Mouse (Mus musculus) ES-Bruce4 (cell line): ENCODE data around the gene Gas6. TPM values are rescaled to one million over a fixed set of nuclear protein-coding genes. Genes with fewer than 3 reads are reported as not detected.

Experiments used
- H3K27ac ChIP-seq: 2 replicates; pipeline ENCODE4 v1.5.1; 2012; ENCODE audit warnings: low read length, inconsistent platforms; ENCODE audit not compliant: insufficient read depth
- H3K27me3 ChIP-seq: 2 replicates; pipeline ENCODE4 v1.6.1; 2012; ENCODE audit warnings: mild to moderate bottlenecking, low read length, inconsistent platforms; ENCODE audit not compliant: control insufficient read depth, poor library complexity, insufficient read depth, severe bottlenecking
- H3K36me3 ChIP-seq: 2 replicates; pipeline ENCODE4 v1.6.1; 2012; ENCODE audit warnings: inconsistent platforms, mild to moderate bottlenecking, low read length, moderate library complexity; ENCODE audit not compliant: control insufficient read depth, poor library complexity, insufficient read depth, severe bottlenecking
- H3K4me1 ChIP-seq: one replicate; pipeline ENCODE4 v1.8.1; 2011; ENCODE audit warnings: low read length; ENCODE audit not compliant: control insufficient read depth, insufficient read depth
- H3K4me3 ChIP-seq: 2 replicates; pipeline ENCODE4 v1.5.1; 2011; ENCODE audit warnings: low read depth, mild to moderate bottlenecking, low read length
- H3K9ac ChIP-seq: 2 replicates; pipeline ENCODE4 v1.6.1; 2012; ENCODE audit warnings: low read depth, mild to moderate bottlenecking, inconsistent platforms; ENCODE audit not compliant: poor library complexity, severe bottlenecking
- H3K9me3 ChIP-seq: replicated peaks from 2 replicates; pipeline ENCODE4 v1.6.1; 2012; ENCODE audit warnings: mild to moderate bottlenecking, low read length, inconsistent platforms; ENCODE audit not compliant: control insufficient read depth, poor library complexity, insufficient read depth, severe bottlenecking
- CTCF ChIP-seq: IDR thresholded peaks from one replicate; pipeline ENCODE4 v1.8.1; 2011; ENCODE audit warnings: low read depth, low read length
- EP300 ChIP-seq: IDR thresholded peaks from 2 replicates; pipeline ENCODE4 v1.6.1; 2011; ENCODE audit warnings: low read depth, low read length; ENCODE audit not compliant: insufficient read depth
- POLR2A ChIP-seq: IDR thresholded peaks from one replicate; pipeline ENCODE4 v1.8.1; 2011; ENCODE audit warnings: low read length; ENCODE audit not compliant: insufficient read depth
- polyA plus RNA-seq: library from polyadenylated mRNA; stranded (reverse); fragments of >200 nt; gene quantifications from 2 replicates; pipeline ENCODE4 v1.2.4, GENCODE M21; 2011; ENCODE audit warnings: low read depth; ENCODE audit not compliant: missing spikeins, insufficient read depth, insufficient read length

Gas6 gene
- polyA plus RNA-seq, 1 experiment, result 14.9 TPM

DNA sequence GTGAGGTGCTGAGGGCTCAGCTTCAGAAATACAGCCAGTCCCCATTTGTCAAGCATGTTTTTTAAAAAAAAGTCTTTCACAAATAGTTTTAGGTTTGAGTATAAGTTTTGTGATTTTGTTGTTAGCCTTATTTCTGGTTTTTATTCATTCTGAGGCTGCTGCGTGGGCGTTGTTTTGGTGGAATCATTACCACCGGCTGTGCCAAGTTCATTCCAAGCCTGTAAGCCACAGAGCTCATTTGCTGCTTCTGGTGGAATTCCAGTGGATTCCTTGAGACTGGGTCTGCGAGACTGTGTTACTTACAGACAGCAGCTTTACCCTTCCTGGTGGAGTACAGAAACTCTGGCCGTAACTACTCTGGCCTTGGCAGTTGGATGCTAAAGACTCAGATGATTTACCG lies 47.8 kb downstream of the Gas6 start:
- Histone ChIP-seq H3K9me3 (no peaks in the 10 kb centered on the region), H3K4me1 (no peaks in the 10 kb centered on the region)

DNA sequence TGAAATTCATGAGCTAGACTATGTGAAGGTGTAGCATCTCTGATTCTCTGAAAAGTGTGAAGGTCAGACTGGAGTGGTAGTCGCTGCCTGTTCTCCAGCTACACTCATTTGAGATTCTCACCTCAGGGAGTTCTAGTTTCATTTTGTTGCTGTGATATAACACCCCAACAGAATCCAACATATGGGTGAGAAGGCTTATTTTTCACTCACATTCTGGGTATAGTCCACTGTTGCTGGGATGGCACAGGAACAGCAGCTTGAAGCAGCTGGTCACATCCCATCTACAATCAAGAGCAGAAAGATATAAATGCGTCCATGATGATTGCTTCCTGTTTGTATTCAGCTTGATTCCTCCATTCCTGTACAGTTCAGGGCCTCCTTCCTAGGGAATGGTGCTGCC lies 52.1 kb downstream of the Gas6 start:
- Histone ChIP-seq H3K9me3 (no peaks in the 10 kb centered on the region), H3K4me3 (no peak overlapping the region), H3K27me3 (no peaks in the 10 kb centered on the region), H3K36me3 (no peaks in the 10 kb centered on the region), H3K9ac (no peak overlapping the region), H3K27ac (no peak overlapping the region), H3K4me1 (no peaks in the 10 kb centered on the region)
- TF ChIP-seq CTCF, result no peak
- TF ChIP-seq EP300, result no peak
- no peak for TF ChIP-seq POLR2A

More for the DNA sequence above, 47.8 kb downstream of the Gas6 start:
- Histone ChIP-seq H3K9ac (no peak overlapping the region), H3K27ac (no peak overlapping the region), H3K4me3 (no peak overlapping the region), H3K27me3 (no peaks in the 10 kb centered on the region), H3K36me3 (no peaks in the 10 kb centered on the region)
- TF ChIP-seq CTCF (no peak), EP300 (no peak), POLR2A (no peak)

DNA sequence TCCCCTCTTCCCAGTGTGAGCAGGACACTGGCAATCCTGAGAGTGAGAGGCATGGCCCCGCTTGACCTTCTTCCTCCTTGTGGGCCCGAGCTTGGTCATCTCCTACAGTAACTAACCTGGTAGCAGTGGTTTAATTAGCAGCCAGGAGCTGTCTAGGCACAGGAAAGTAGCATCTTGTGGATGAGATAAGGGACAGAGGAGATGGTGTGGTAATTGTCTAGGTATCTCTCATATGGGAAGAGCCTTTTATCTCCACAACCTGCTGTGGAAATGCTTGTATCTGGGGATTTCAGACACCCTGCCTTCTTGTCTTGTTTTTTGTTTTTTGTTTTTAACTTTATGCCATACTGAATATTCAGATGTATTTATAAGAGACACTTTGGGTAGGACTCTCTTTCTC lies 56.8 kb downstream of the Gas6 start:
- no peaks in the 10 kb centered on the region for H3K36me3 ChIP-seq
- H3K4me3 ChIP-seq, result no peak overlapping the region
- no peaks in the 10 kb centered on the region for H3K27me3 ChIP-seq
- TF ChIP-seq EP300 (no peak), POLR2A (no peak), CTCF (no peak)
- H3K9me3 ChIP-seq, result no peaks in the 10 kb centered on the region
- H3K4me1 ChIP-seq, result no peaks in the 10 kb centered on the region
- no peak overlapping the region for H3K9ac ChIP-seq
- no peak overlapping the region for H3K27ac ChIP-seq

DNA sequence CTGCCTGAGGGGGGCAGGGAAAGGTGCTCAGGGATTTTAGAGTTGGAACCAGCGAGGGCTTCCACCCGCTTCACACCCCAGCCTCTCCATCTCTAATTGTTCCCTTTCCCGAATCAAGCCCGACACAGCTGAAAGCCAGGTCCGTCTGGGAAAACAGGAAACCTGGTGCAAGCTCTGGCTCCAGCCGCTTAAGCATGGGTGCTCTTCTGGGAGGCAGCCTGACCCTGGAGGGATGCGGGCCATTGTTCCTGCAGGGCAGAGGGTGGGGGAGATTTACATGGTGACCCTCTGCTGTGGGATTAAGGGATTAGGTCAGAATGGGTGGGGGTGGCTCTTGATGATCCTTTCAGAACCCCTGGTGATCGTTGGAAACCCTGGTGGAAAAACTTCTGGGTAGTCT lies 58.2 kb downstream of the Gas6 start:
- Histone ChIP-seq H3K9me3 (no peaks in the 10 kb centered on the region), H3K36me3 (no peaks in the 10 kb centered on the region), H3K4me3 (no peak overlapping the region), H3K9ac (no peak overlapping the region), H3K27me3 (no peaks in the 10 kb centered on the region), H3K4me1 (no peaks in the 10 kb centered on the region), H3K27ac (no peak overlapping the region)
- no peak for TF ChIP-seq CTCF
- no peak for TF ChIP-seq POLR2A
- TF ChIP-seq EP300, result no peak

DNA sequence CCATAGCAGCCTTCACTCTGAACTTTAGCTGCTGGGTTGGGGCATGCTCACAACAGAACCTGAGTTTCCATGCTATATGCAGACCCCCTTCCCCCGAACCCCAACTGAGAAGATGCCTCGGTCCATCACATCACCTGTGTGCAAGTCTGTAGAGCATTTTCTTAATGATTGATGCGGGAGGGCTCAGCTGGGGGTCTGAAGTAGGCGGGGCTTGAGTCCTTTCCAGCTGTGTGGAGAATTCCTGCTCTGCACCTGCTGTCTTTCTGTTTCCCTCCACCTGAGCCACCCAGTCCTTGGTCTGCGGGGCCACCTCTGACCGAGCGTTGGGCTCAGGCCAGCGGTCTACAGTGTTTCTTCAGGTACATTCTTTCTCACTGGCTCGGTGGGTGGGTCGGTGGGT lies 59.4 kb downstream of the Gas6 start, which contains the start of gene Tmem255b:
Gene Tmem255b (plus strand): TSS at position 301 of the 400 bp plus-strand sequence.
- TF ChIP-seq CTCF, result no peak
- TF ChIP-seq POLR2A, result no peak
- no peak for TF ChIP-seq EP300
- Histone ChIP-seq H3K4me1 (no peaks in the 10 kb centered on the region), H3K4me3 (no peak within 1 kb of the TSS), H3K27me3 (no peaks in the 10 kb centered on the region), H3K36me3 (no peaks in the 10 kb centered on the region), H3K9ac (no peak within 1 kb of the TSS), H3K27ac (no peak within 1 kb of the TSS), H3K9me3 (no peaks in the 10 kb centered on the region)

DNA sequence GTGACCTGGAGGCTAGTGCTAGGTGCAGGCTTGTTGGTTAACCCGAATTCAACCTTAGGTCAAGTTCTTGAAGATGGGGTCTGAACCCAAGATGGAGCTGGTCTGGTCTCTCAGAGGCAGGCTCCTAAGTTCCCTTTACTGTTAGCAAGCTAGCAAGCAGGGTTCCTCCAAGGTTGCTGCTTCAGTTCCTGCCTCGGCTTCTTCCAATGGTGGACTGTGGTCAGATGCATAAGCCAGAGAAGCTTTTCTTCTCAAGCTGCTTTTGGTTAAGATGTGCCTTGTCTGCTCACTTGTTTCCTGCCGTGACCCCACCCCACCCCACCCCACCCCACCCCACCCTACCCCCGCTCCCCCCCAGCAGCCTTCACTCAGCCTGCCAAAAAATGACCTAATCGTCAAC lies 61.2 kb downstream of the Gas6 start:
- H3K27me3 ChIP-seq, result no peaks in the 10 kb centered on the region
- H3K36me3 ChIP-seq, result no peaks in the 10 kb centered on the region
- TF ChIP-seq POLR2A (no peak), EP300 (no peak), CTCF (no peak)
- H3K27ac ChIP-seq, result no peak overlapping the region
- H3K4me3 ChIP-seq, result no peak overlapping the region
- H3K4me1 ChIP-seq, result no peaks in the 10 kb centered on the region
- H3K9me3 ChIP-seq, result no peaks in the 10 kb centered on the region
- H3K9ac ChIP-seq, result no peak overlapping the region
